ENCODE assay signal across 8 mouse cellular contexts in the genomic region with DNA sequence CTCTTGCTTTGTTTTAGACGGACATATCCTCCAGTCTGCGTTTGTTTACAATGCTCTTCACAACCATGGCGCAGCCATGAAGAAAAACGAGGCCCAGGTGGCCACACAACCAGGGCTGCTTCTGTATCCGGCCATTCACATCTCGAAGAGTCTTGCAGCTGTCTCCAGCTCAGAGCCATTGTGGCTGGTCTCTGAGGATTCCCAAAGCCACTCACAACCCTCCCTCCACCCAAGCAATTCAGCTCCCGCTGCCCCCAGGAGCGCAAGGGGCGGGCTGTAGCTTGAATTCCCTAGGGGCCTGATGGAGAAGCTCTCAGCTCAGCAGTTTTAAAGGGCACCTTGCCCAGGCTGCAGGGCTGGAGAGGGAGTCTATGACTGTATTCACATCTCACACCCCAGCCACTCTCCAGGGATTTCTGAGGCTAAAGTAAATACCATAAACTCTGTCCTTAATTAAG. TPM values are rescaled to one million over a fixed set of nuclear protein-coding genes. Genes with fewer than 3 reads are reported as not detected.
DNase-seq lines count a peak whose midpoint lies in the region; ATAC-seq and TF ChIP-seq lines count a peak whose summit lies in the region.

No protein-coding gene starts in this region.

- H3K36me3 ChIP-seq in hindbrain, embryonic 14.5 days (replicated peaks; ENCODE audit: control insufficient read depth, insufficient read depth), result no peaks in the 10 kb centered on the region
- H3K36me3 ChIP-seq in myocyte (ENCODE audit: control insufficient read depth, insufficient read depth), result no peaks in the 10 kb centered on the region

- H3K27me3 ChIP-seq in hindbrain, embryonic 14.5 days (ENCODE audit: control insufficient read depth, insufficient read depth, low read length), result no peaks in the 10 kb centered on the region
- H3K27me3 ChIP-seq in myocyte (ENCODE audit: control insufficient read depth, insufficient read depth, insufficient read length), result no peaks in the 10 kb centered on the region

- peak; percentile 55 for DNase-seq in adrenal gland, postnatal 14 days
- no peak for DNase-seq in adrenal gland, postnatal 4 days (ENCODE audit: low spot score in 2 of 2)
- DNase-seq in embryo, embryonic 10 days (ENCODE audit: low spot score), result peak; percentile 35
- DNase-seq in gastrocnemius, adult 8-10 months (ENCODE audit: low spot score in 2 of 2), result peak; percentile 60 to 71
- peak; percentile 63 for DNase-seq in hindbrain, embryonic 14.5 days (ENCODE audit: low spot score)
- peak; percentile 55 to 59 for DNase-seq in layer of hippocampus, postnatal 14 days (ENCODE audit: low spot score in 2 of 2)

- peak overlapping the region; percentile 46 for H3K4me2 ChIP-seq in hindbrain, embryonic 14.5 days (replicated peaks)
- peak overlapping the region; percentile 74 for H3K4me2 ChIP-seq in myocyte (ENCODE audit: low read depth)

- WGBS in hindbrain, embryonic 14.5 days, result 3% methylated on average over 9 of the region's 9 CpGs

- H3K4me1 ChIP-seq in hindbrain, embryonic 14.5 days (replicated peaks; ENCODE audit: control insufficient read depth, insufficient read depth, low read length), result peaks cover 28% of the 10 kb centered on the region

- H3K27ac ChIP-seq in hindbrain, embryonic 14.5 days, result peak overlapping the region; percentile 84

- no peak overlapping the region for H3ac ChIP-seq in myocyte (ENCODE audit: control insufficient read depth, insufficient read length)

- peak; percentile 81 for ATAC-seq in hindbrain, embryonic 14.5 days (ENCODE audit: low FRiP score)
- no peak for ATAC-seq in activated CD4-positive, CD25-positive, alpha-beta regulatory T cell, adult 4 months

- no peaks in the 10 kb centered on the region for H3K9me3 ChIP-seq in hindbrain, embryonic 14.5 days (ENCODE audit: control insufficient read depth, low read length)

- H3K9ac ChIP-seq in hindbrain, embryonic 14.5 days, result peak overlapping the region; percentile 18

- no peaks in the 10 kb centered on the region for H3K79me2 ChIP-seq in myocyte (ENCODE audit: control insufficient read depth, insufficient read depth)

- no peak for TF ChIP-seq POLR2A in myocyte (IDR thresholded peaks at IDR 0.05; ENCODE audit: insufficient read length, low read depth)

- 0 out of 2 replicates have a peak overlapping the region, but pooled peaks have one; percentile 2 for H3K4me3 ChIP-seq in hindbrain, embryonic 14.5 days (replicated peaks; ENCODE audit: low read length)
- no peak overlapping the region for H3K4me3 ChIP-seq in myocyte

TF ChIP-seq in myocyte, 11 proteins besides CTCF, POLR2A, EP300 and RAD21:
- TF ChIP-seq MYOG (IDR thresholded peaks at IDR 0.05; ENCODE audit: control insufficient read depth in 1 of 3, insufficient read depth in 1 of 3, insufficient read length in 2 of 3, low read depth in 2 of 3) (peak in 1 of 3 experiments; percentile 54), MYOD1 (IDR thresholded peaks at IDR 0.05; ENCODE audit: control insufficient read depth in 1 of 3, insufficient read length in 2 of 3, low read depth in 2 of 3) (peak in 2 of 3 experiments; percentile 53 to 68), MAX (IDR thresholded peaks at IDR 0.05; ENCODE audit: low read depth) (no peak), TCF12 (IDR thresholded peaks at IDR 0.05; ENCODE audit: insufficient read depth, poor library complexity, severe bottlenecking) (peak; percentile 5)
TF ChIP-seq in myocyte: peak in this region for 3.

RNA-seq across cellular contexts. Expression of gene Sgk1, which starts 41.5 kb away (rescaled TPM):
- total RNA-seq in adrenal gland, postnatal 14 days (2021), result 173 and 192 TPM in 2 replicates
- total RNA-seq in adrenal gland, postnatal 4 days (2021), result 100 to 1,000 TPM; 116 to 120 TPM
- 100 to 1,000 TPM; 176 to 239 (median 185) TPM for total RNA-seq in gastrocnemius, adult 8-10 months (2022)
- polyA plus RNA-seq in hindbrain, embryonic 14.5 days (2014; fragmentation: Nextera tagmentation; extraction: Ambion mirVana), result 41.4 and 44.3 TPM in 2 replicates
- 100 to 1,000 TPM in 1 of 2 experiments, 10 to 100 TPM in 1; 91.0 to 104 TPM for total RNA-seq in layer of hippocampus, postnatal 14 days (2021)
- 10.3 TPM for polyA plus RNA-seq in myocyte (2012; fragmentation: generic; extraction: Trizol)
- 10 to 100 TPM; 34.8 to 57.5 TPM for polyA plus RNA-seq in activated CD4-positive, CD25-positive, alpha-beta regulatory T cell, adult 4 months (2017; shearing (Covaris generic))

Comparison
In these comparisons a context has a peak if more than half of its experiments do, and no peak if none do; other contexts are left out.
1. DNase-seq: peak in adrenal gland, postnatal 14 days (single experiment), embryo, embryonic 10 days (single experiment), gastrocnemius, adult 8-10 months (2 of 2), hindbrain, embryonic 14.5 days (single experiment) and layer of hippocampus, postnatal 14 days (2 of 2); none in adrenal gland, postnatal 4 days (0 of 2).